Mouse (Mus musculus) spleen, adult 12 weeks (tissue): ENCODE data around the gene Tnip1.

ENCODE experiments used
- DNase-seq: peaks from one replicate; pipeline ENCODE4 v3.0.0; 2022; ENCODE audit warnings: low spot score

The Tnip1 gene

DNA sequence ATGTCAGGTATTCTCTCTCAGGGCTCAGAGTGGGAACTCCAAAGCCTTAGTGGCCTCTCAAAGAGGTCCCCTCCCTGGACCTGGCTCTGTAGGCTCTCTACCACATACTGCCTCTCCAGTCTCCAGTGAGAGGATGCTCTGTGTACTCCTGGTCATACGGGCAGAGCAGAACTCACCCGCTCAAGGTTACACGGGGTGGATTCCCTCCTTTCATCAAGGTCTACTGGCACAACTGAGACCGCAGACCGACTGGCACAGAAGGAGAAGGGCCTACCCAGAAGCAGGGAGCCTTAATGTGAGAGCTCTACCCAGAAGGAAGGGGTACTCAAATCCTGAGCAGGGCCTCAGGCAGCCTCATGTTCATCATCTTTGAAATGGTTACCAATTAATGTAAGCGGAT is 30.2 kb downstream of the Tnip1 start:
- no peak for DNase-seq

DNA sequence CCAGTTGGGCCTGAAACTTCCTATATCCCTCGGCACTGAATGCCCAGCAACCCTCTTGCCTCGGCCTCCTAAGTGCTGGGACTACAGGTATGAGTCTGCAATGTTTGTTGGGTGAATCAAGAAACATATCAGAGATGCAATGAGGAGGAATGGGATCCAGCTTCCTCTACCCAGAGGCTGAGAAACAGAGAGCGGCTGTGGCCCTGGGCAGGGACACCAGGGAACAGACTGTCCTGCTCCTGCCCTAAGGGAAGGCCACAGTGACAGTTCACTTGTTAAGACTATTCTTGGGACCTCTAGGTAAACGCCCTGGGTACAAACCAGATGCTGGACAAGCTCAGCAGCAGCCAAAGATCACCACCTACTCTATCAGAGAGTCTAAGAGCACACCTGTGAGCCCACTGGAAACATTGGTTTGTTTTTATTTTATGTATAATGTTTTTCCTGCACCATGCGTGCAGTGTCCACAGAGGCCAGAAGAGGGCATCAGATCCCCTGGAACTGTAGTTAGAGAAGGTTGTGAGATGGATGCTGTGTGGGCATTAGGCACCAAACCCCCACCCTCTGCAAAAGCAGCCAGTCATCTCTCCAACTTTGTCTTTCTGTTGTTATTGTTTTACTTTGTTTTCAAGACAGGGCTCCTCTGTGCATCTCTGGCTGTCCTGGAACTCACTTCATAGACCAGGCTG is 31.2 kb downstream of the Tnip1 start:
- DNase-seq, result peak; percentile 47

- DNase-seq, result peak; percentile 17
Measured at GRCm38 (mm10) chr11:54930318-54930979, 32.3 kb downstream of the Tnip1 start.

- DNase-seq, result no peak
Measured at GRCm38 (mm10) chr11:54929744-54930143, 33.0 kb downstream of the Tnip1 start.

DNA sequence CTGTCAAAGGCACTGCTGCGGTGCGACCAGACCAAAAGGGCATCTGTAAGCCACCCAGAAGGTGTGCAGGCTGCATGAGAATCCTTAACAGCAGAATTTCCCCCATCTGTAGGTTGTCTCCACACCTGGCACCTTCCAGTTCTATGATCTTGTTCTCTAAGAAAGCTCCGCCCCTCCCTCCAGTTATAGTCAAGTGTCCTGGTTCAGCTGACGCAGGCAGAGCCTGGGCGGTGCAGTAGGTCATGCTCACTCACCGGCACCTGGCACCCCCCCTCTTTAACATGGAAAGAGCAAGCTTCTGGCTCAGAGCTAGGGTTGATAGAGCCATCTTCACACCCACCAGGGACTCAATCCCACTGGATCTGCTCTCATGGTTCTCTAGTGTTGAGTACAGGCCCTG is 33.4 kb downstream of the Tnip1 start:
- DNase-seq, result no peak

DNA sequence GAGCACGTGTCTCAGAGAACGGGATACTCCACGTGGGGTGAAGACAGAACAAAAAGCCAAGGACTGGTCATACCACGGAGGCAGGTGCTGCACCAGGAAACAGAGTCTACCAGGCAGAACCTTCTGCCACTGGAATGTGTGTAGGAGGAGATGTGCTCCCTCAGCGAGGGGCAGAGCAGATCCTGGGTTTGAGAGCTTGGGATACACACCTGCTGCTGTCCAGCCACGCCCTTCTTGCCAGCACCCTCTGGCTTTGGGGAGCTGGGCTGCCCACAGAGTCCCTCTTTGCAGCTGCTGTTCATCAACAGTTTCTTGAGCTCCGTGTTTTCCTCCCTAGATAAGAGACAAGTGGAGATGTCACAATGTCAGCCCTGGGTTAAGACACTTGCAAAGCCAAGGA is 33.8 kb downstream of the Tnip1 start:
- DNase-seq, result no peak

DNA sequence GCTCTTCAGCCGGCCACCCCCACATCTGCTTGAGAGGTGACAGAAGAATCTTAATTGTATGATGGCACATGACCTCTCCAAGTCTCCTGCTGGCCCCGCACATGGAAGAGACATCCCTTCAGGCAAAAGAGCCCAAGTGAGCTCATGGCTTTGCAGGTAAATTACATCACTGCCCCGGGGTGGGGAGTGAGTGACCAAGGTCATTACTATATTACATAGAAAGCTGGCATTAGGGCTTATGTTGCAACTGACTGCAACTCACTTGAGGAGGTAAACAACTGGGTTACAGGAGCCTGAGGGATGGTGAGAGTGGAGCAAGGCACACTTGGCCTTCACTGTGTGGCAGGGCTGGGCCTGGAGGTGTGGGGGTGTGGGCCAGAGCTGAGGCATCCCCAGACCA is 34.5 kb downstream of the Tnip1 start:
- no peak for DNase-seq

DNA sequence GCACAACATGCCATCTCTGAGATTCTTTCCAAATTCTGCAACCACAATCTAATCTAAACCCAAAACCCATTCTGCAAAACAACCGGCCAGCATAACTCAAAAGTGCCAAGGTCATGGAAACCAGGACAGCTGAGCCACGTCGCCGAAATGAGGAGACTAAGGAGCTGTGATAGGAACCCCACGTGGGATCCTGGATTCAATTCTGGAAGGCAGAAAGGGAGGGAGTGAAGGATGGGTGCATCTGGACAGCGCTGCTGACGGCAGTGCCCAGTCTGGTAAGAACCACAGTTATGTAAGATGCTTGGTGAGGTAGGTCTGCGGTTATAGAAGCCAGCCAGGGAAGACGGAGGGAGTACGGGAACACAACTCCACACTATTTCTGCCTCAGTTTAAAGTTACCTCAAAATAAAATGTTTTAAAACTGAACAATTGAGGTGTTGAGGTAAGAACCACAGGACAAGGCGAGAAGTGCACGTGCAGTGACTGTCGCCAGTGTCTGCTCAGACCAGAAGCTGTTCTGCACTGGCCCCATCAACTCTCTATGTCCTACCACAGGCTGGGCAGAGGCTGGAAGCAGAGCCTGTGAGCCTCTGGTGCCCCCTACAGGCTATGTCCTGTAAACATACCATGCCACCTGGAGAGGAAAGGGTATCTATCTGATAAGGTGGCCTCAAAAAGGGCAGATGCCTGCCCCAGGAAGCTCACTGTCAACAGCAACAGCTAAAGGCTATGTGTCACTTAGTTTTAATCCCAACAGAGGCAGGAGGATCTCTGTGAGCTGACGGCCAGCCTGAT is 35.2 kb downstream of the Tnip1 start:
- DNase-seq, result peak; percentile 37

- DNase-seq, result no peak
Measured at GRCm38 (mm10) chr11:54924145-54924544, 38.6 kb downstream of the Tnip1 start.

DNA sequence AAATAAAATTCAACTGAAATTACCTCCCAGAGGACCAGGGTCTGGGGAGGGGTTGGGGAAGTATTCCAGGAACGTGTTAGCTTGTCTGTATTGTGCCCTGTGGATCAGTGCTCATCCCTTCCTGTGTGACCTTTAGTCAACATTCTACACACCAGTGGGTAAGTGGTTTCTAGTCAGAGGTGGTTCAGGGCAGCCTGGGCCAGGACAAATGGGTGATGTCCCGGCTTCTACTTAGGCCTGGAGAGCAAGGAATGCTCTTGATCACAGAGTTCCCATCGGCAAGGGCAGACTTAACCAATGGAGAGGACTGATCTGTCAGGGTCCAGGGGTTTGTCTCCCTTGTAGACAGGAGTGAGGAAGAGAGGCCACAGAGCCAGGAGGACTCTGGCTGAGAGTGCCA is 40.2 kb downstream of the Tnip1 start:
- DNase-seq, result no peak

GRCm38 (mm10) chr11:54921798-54922197 is 40.9 kb downstream of the Tnip1 start:
- DNase-seq, result no peak

GRCm38 (mm10) chr11:54920973-54921580 is 41.6 kb downstream of the Tnip1 start:
- no peak for DNase-seq

GRCm38 (mm10) chr11:54920127-54920972 is 42.4 kb downstream of the Tnip1 start:
- DNase-seq, result no peak

DNA sequence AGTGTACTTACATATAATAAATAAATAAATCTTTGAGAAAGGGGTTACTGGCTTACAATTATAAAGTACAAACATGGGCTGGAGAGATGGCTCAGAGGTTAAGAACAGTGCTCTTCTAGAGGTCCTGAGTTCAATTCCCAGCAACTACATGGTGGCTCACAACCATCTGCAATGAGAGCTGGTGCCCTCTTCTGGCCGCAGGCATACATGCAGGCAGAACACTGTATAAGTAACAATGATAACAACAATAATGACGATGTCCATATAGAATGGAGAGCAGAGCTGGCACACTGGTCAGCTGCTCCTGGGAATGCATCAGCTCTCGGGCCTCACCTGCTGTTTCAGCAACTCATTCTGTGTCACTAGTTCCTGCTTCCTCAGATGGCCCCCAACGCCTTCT is 44.4 kb downstream of the Tnip1 start:
- no peak for DNase-seq

DNA sequence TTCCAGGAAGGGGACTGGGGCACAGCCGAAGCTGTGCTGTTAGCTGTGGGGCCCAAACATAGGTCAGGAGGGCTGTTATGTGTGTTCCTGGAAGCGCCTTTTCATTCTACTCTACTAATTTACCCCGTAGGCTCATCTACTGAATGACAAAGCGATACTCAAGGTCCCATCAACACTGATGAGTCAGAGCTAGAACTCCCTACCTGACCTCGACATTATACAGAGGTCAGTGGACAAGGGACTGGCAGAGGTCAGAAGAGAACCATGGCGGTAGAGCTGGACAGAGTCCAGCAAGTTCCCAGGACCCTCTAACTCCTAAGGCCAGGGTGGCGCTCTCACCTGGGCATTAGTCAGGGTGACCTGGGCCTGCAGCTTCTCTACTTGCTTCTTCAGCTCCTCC is 45.3 kb downstream of the Tnip1 start:
- DNase-seq, result no peak

DNA sequence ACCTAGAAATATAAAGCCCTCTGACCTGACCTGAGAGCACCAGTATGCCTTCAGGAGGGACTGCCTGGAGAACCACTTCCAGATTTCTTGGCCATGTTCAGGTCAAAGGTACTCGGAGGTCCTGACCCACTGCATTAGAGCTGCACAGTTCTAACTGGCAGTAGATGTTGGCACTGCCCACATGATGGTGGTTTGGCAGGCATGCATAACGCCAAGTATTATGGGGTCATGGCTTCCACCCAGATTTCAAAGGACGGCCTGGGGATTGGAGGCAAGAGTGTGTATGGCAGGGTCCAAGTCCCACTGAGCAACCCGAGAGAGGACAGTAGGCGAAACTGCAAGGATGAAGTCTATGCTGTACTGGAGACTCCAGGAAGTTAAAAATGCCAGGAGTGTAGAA is 48.9 kb downstream of the Tnip1 start:
- no peak for DNase-seq

DNA sequence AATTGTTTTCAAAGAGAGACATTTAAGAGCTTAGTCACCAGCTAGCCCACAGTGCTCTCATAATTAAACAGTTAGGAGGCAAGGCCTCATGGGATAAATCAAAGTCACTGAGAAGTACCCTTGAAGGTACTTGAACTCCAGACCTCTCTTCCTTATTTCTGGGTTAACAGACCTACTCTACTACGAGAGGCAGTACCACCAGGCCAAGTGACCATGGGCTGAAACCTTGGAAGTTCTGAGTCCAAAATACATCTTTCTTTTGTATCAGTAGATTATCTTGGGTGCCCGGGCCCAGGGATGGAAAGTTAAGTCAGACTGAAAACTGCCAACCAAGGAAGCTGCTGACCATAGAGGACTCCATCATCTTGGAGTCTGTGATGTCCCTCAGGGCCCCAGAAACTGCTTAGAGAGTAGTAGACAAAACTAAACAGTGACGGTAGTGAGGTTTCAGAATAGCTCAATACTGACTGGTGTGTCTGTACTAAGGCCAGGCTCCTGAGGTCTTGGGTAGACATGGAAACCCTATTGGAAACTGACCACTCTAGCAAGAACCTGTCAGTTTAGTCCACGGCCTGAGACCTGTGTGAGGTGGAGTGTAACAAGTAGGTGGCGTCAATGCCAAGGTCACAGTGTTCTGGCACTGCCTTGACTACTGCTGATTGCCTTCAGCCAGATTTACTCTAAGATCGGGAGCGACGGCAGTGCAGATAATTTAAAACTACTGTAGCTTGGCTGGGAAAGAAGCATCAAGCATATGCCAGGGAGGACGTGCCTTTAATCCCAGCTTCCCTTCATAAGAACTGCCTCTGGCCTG is 50.0 kb downstream of the Tnip1 start:
- DNase-seq, result no peak

- no peak for DNase-seq
Measured at GRCm38 (mm10) chr11:54911671-54912502, 50.8 kb downstream of the Tnip1 start.

- no peak for DNase-seq
Measured at GRCm38 (mm10) chr11:54911201-54911600, 51.5 kb downstream of the Tnip1 start.

- no peak for DNase-seq
Measured at GRCm38 (mm10) chr11:54910081-54910665, 52.5 kb downstream of the Tnip1 start.
